Mouse (Mus musculus) left cerebral cortex, adult 9 months (tissue): Measurements from ENCODE around the gene Exoc6b.

ENCODE experiments used
- DNase-seq, 2 experiments: peaks; one replicate each; pipeline ENCODE4 v3.0.0; 2022; ENCODE audit warnings: low spot score in 2 of 2

Exoc6b gene

GRCm38 (mm10) chr6:84976563-84976971, 92.7 kb downstream of the Exoc6b start:
- DNase-seq, result no peak

DNA sequence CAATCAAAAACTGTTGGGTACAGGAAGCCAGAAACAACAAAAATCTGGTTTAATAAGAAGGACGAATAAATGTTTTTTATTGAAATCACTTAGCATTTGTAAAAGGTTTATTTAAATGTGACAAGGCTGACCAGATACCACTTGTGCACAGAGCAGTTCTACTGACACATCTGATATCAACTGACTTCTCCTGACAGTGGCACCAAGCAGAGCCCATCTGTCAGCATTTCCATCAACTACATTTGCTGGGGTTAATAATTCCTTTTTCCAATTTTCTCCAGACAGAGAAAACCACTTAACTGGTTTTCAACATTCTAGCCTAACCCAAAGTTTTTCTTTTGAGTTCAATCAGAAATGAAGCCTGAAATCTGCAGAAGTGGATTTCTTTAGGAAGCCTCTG, 100.8 kb downstream of the Exoc6b start:
- no peak for DNase-seq

GRCm38 (mm10) chr6:84964729-84965415, 104.4 kb downstream of the Exoc6b start:
- no peak for DNase-seq

DNA sequence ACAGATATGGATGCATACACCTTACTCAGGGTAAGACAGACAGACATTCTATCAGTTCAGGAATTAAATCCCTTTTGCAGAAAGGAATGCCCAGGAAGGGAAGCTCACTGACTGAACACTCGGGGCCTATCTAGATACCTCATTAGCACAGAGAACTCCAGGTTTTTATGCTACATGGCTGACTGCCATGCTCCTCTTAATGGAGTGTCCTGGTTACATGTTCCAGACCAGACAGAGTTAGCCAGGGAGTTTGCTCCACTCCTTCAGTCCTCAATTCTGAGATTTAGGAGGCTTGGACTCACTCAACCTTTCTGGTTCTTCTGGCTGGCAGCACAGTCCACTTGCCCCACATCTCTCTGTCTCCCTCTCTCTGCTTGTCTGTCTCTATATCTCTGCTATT, 106.3 kb downstream of the Exoc6b start:
- DNase-seq, result no peak

- no peak for DNase-seq
Observed at GRCm38 (mm10) chr6:84961763-84962162, 107.5 kb downstream of the Exoc6b start.

GRCm38 (mm10) chr6:84959520-84959919, 109.8 kb downstream of the Exoc6b start:
- DNase-seq, result no peak

DNA sequence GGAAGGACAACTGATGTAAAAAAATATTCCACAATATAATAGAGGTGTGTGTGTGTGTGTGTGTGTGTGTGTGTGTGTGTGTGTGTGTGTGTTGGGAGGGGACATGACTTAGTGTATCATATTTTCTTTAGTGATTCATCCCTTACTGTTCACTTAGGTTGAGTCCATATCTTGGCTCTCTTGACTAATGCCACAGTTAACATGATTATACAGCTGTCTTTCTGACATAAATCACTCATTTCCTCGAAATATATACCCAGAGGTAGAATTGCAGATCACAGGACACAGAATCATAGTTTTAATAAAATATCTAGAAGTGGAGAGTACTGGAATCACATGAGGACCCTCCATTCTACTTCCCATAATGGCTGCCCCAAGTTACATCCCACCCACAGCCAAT, 117.7 kb downstream of the Exoc6b start:
- no peak for DNase-seq

DNA sequence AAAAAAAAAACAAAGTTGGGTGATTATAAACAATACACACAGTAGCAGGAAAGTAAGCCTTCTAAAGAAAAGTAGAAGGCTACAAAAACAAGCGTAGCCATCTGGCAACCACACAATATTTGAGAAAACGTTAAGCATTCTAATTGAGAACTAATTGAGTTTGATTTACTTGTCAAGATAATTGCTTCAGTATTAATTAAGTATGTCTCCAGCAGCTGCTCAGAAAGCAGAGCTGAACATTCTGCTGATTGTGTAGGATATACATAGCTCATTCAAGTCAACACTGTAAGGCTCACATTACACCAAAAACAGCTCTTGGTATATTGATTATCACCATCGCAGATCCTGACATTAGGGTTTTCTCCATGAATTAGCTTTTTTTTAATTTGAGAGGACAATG, 122.7 kb downstream of the Exoc6b start:
- no peak for DNase-seq

DNA sequence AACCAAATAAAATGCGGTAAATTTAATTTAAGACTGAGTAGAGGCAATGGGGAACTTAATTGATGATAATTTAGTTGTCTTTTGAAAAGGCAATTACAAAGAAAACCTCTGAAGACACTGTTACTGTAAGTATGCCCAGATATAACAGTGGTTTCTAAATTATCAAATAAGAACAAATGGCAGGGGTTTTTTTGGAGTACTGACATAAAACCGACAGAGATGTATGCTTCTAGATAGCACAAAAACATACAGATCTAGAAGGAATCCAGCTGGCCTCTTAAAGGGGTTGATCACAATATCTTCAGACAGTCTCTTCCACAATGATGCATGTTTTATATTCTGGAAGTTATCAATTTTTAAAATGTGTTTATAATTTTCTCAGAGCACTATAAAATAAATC, 123.2 kb downstream of the Exoc6b start:
- DNase-seq, result no peak

GRCm38 (mm10) chr6:84932953-84933921, 136.1 kb downstream of the Exoc6b start:
- no peak for DNase-seq

DNA sequence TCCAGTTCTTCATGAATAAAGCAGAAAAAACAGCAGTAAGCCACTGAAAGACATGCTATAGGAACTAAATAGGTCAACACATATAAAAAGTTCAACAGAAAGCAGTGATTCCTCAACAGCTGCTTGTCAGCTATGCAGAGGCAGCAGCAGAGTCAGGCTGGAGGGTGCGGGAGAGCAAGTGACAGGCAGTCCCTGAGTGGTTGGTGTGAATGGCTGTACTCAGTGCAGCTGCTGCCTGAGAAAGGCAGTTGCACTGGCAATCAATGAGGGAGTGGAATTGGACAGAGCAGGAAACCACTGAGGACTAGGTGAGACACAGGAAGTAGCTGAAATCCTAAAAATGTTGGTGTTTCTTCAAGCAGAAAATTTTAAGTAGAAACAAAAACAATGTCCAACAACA, 138.3 kb downstream of the Exoc6b start:
- DNase-seq, result no peak

DNA sequence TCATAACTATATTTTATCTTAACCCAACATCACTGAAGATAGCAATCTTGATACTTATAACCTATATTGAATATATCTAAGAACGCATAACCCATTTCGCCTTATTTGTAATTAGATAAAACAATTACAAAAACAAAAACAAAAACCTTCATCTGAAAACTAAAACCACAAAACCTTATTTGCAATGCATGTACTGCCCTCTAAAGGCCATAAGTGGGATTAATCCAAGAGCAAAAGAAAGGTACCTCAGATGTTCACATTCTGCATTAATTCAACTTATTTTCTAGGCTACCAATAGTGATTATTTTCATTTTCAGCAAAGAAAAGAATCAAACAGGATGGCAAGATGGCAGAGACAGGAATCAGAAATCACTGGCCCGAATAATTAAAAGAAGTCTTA, 143.2 kb downstream of the Exoc6b start:
- no peak for DNase-seq

DNA sequence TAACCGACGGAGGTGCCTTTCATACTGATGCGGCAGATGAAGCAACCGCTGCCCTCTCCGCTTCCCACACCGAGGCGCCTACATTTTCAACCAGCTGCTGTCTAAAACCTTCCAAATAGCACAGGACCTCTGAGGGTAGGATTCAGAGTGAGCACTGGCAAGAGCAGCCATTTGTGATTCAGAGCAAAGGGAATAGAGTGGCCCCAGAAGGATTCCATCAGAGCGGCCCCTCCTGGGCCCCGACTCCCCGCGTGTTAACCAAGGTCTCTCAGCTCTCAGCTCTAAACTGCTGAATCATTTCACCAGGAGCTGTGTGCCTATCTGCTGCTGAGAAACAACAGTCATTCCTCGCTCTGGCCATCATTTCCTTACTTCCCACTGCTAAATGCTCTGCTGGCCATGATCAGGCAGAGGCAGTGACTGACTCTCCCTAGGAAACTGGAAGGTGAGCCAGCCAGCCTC, 145.5 kb downstream of the Exoc6b start:
- DNase-seq, result peak in 1 of 2 experiments; percentile 22

- no peak for DNase-seq
Observed at GRCm38 (mm10) chr6:84916291-84916690, 153.0 kb downstream of the Exoc6b start.

DNA sequence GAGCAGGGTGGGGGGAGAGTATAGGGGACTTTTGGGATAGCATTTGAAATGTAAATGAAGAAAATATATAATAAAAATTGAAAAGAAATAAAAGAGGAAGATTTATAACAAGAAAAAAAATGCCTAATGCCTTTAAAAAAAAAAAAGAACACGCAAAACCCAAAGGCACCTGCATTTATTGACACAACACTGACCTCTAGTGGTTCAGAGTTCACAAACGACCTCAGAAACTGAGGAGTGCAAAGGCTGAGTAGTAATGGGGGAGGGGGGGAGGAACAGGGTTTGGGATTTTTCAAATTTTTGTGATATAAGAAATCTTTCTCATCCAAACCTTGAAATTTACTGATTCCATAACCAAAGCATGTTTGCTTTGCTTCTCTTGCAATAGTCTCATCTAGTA, 156.9 kb downstream of the Exoc6b start:
- DNase-seq, result no peak

- no peak for DNase-seq
Observed at GRCm38 (mm10) chr6:84899002-84899774, 170.1 kb downstream of the Exoc6b start.

- no peak for DNase-seq
Observed at GRCm38 (mm10) chr6:84893773-84894095, 175.6 kb downstream of the Exoc6b start.

- DNase-seq, result peak in 1 of 2 experiments; percentile 4
Observed at GRCm38 (mm10) chr6:84892926-84893772, 176.2 kb downstream of the Exoc6b start.

DNA sequence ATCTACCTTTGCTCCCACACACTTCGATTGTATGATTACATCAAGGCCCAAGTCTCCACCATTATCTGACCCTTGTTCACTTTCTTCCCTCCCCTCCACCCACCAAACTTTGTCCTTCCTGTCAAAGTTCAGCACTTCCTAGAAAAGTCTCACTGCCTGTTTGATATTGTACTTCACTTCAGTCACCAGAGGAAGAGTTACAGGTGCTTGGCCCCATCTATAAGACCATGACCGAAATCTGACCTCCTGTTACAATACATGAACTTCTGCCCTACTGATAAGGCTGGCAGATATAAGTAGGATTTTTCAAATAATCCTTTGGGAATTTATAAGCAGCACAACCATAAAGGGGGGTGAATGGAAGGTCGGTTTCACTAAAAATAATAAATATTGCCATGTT, 182.8 kb downstream of the Exoc6b start:
- DNase-seq, result no peak

GRCm38 (mm10) chr6:84885080-84885479, 184.2 kb downstream of the Exoc6b start:
- no peak for DNase-seq

DNA sequence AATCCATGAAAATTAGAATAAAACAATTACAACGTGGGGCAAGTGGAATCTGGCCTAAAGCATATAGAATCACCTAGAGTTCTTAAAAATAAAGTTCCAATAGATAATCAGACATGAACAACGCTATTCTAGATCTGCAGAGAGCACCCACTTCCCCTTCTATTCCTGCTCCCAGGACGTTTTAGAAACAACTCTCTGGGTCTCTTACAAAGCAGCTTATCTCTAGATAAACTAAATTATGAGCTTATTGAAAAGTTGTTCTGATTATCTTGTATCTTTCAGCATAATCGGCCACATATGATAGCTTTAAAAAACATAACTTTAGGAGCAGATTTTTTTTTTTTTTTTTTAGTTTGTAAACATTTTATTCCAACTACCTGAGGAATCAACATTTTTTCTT, 185.6 kb downstream of the Exoc6b start:
- DNase-seq, result no peak
